ENCODE assay signal across 25 mouse cellular contexts in genomic region chr17:71337546-71337945, GRCm38 (mm10). TPM values are rescaled to one million over a fixed set of nuclear protein-coding genes. Genes with fewer than 3 reads are reported as not detected.
A peak's percentile ranks its signal among the peaks of the same experiment; 100 is the strongest.
DNase-seq lines count a peak whose midpoint lies in the region; ATAC-seq and TF ChIP-seq lines count a peak whose summit lies in the region.
"Had no signal": no experiment of that assay in that cellular context is flagged by ENCODE, and none has a peak within 500 bp of the region (broad histone marks: within the 10 kb centered on the region; RNA-seq: fewer than 3 reads in every experiment).

No protein-coding gene starts in this region.

- H3K4me1 ChIP-seq in midbrain, embryonic 11.5 days (ENCODE audit: control insufficient read depth, insufficient read depth, low read length) = no peaks in the 10 kb centered on the region
- H3K4me1 ChIP-seq in midbrain, embryonic 16.5 days (ENCODE audit: control insufficient read depth, insufficient read depth, low read length) = no peaks in the 10 kb centered on the region
- no peaks in the 10 kb centered on the region for H3K4me1 ChIP-seq in intestine, postnatal 0 days (replicated peaks; ENCODE audit: control insufficient read depth, insufficient read depth, low read length)
- H3K4me1 ChIP-seq: embryonic facial prominence, embryonic 12.5 days; embryonic facial prominence, embryonic 15.5 days; hindbrain, embryonic 10.5 days; hindbrain, embryonic 13.5 days had no signal

- intact Hi-C loops in heart, postnatal 36 days (cut with DNase I) = no loop called here

- no peak for ATAC-seq in midbrain, embryonic 11.5 days (ENCODE audit: low FRiP score)
- ATAC-seq in midbrain, embryonic 16.5 days = no peak
- ATAC-seq in common myeloid progenitor, adult 5-6 weeks (replicated peaks; ENCODE audit: low read depth, poor library complexity, severe bottlenecking) = peak; percentile 88
- ATAC-seq in megakaryocyte, adult 5-6 weeks (ENCODE audit: poor library complexity, severe bottlenecking) = peak; percentile 90
- peak; percentile 57; the same call in 1 of the 2 replicates for ATAC-seq in monocyte, adult 5-6 weeks (replicated peaks; ENCODE audit: insufficient number of reproducible peaks, low FRiP score, low TSS enrichment, poor library complexity, severe bottlenecking)
- no peak for ATAC-seq in intestine, postnatal 0 days
- ATAC-seq: activated CD4-positive, CD25-positive, alpha-beta regulatory T cell, adult 4 months; forebrain, embryonic 14.5 days; forebrain, postnatal 0 days; hindbrain, embryonic 16.5 days had no signal

- WGBS in midbrain, embryonic 11.5 days = 87% methylated on average over 9 of the region's 9 CpGs
- 97% methylated on average over 9 of the region's 9 CpGs for WGBS in midbrain, embryonic 16.5 days
- WGBS in intestine, postnatal 0 days = 91% methylated on average over 9 of the region's 9 CpGs

- TF ChIP-seq CTCF in intestine, postnatal 0 days (IDR thresholded peaks at IDR 0.05; ENCODE audit: low read depth) = no peak

- no peak overlapping the region for H3K27ac ChIP-seq in midbrain, embryonic 11.5 days (ENCODE audit: low read depth, low read length)
- H3K27ac ChIP-seq in midbrain, embryonic 16.5 days (ENCODE audit: low read length) = no peak overlapping the region
- H3K27ac ChIP-seq in intestine, postnatal 0 days (ENCODE audit: low read depth, low read length) = no peak overlapping the region
- H3K27ac ChIP-seq: embryonic facial prominence, embryonic 12.5 days; embryonic facial prominence, embryonic 15.5 days; gastrocnemius, adult 2 months; heart, adult 2 months; heart, embryonic 10.5 days; hindbrain, embryonic 10.5 days; hindbrain, embryonic 13.5 days had no signal

- peak; percentile 82 for DNase-seq in midbrain, embryonic 11.5 days (ENCODE audit: low spot score, missing footprints)
- no peak for DNase-seq in cerebellum, postnatal 36 days
- DNase-seq in heart, postnatal 36 days = no peak
- DNase-seq: adrenal gland, adult 8-10 months; adrenal gland, postnatal 25 days; cerebellum, adult 11 months; cerebellum, adult 2 months; cerebellum, adult 9-11 months; forebrain, postnatal 0 days; gastrocnemius, adult 2 months; gastrocnemius, postnatal 14 days; heart, adult 2 months had no signal

- no peak overlapping the region for H3K4me2 ChIP-seq in midbrain, embryonic 11.5 days
- H3K4me2 ChIP-seq in midbrain, embryonic 16.5 days (ENCODE audit: low read length) = no peak overlapping the region
- no peak overlapping the region for H3K4me2 ChIP-seq in intestine, postnatal 0 days (replicated peaks; ENCODE audit: low read depth)
- H3K4me2 ChIP-seq: embryonic facial prominence, embryonic 12.5 days; embryonic facial prominence, embryonic 15.5 days; hindbrain, embryonic 13.5 days had no signal

- no peaks in the 10 kb centered on the region for H3K27me3 ChIP-seq in midbrain, embryonic 11.5 days (ENCODE audit: control insufficient read depth, insufficient read depth, low read length)
- H3K27me3 ChIP-seq in midbrain, embryonic 16.5 days (ENCODE audit: control insufficient read depth, insufficient read depth, low read depth, low read length) = no peaks in the 10 kb centered on the region
- H3K27me3 ChIP-seq in intestine, postnatal 0 days (replicated peaks; ENCODE audit: control insufficient read depth, insufficient read depth, low read length) = no peaks in the 10 kb centered on the region
- H3K27me3 ChIP-seq: embryonic facial prominence, embryonic 12.5 days; embryonic facial prominence, embryonic 15.5 days; hindbrain, embryonic 13.5 days had no signal

- H3K9me3 ChIP-seq in midbrain, embryonic 11.5 days (ENCODE audit: control insufficient read depth, low read length) = no peaks in the 10 kb centered on the region
- no peaks in the 10 kb centered on the region for H3K9me3 ChIP-seq in midbrain, embryonic 16.5 days (replicated peaks; ENCODE audit: control insufficient read depth, low read length, poor library complexity, severe bottlenecking)
- no peaks in the 10 kb centered on the region for H3K9me3 ChIP-seq in intestine, postnatal 0 days (ENCODE audit: control insufficient read depth)
- H3K9me3 ChIP-seq: embryonic facial prominence, embryonic 12.5 days; embryonic facial prominence, embryonic 15.5 days; heart, embryonic 10.5 days; hindbrain, embryonic 10.5 days; hindbrain, embryonic 13.5 days had no signal

- H3K9ac ChIP-seq in midbrain, embryonic 11.5 days (ENCODE audit: low read length) = no peak overlapping the region
- H3K9ac ChIP-seq in midbrain, embryonic 16.5 days (ENCODE audit: low read depth, low read length) = no peak overlapping the region
- H3K9ac ChIP-seq in intestine, postnatal 0 days (ENCODE audit: low read depth, low read length) = no peak overlapping the region
- H3K9ac ChIP-seq: embryonic facial prominence, embryonic 12.5 days; embryonic facial prominence, embryonic 15.5 days; forebrain, postnatal 0 days; hindbrain, embryonic 13.5 days had no signal

- H3K4me3 ChIP-seq in midbrain, embryonic 11.5 days (ENCODE audit: low read depth, low read length) = no peak overlapping the region
- H3K4me3 ChIP-seq in midbrain, embryonic 16.5 days (ENCODE audit: low read depth, low read length) = no peak overlapping the region
- H3K4me3 ChIP-seq in intestine, postnatal 0 days (ENCODE audit: low read depth, low read length) = no peak overlapping the region
- H3K4me3 ChIP-seq: embryonic facial prominence, embryonic 12.5 days; embryonic facial prominence, embryonic 15.5 days; gastrocnemius, adult 2 months; heart, adult 2 months; heart, embryonic 10.5 days; hindbrain, embryonic 10.5 days; hindbrain, embryonic 13.5 days had no signal

- H3K36me3 ChIP-seq in midbrain, embryonic 11.5 days (ENCODE audit: control insufficient read depth, insufficient read depth, low read length) = no peaks in the 10 kb centered on the region
- H3K36me3 ChIP-seq in midbrain, embryonic 16.5 days (ENCODE audit: control insufficient read depth, insufficient read depth, low read length) = no peaks in the 10 kb centered on the region
- no peaks in the 10 kb centered on the region; the same call in 1 of the 2 replicates for H3K36me3 ChIP-seq in intestine, postnatal 0 days (ENCODE audit: control insufficient read depth, insufficient read depth)
- H3K36me3 ChIP-seq: embryonic facial prominence, embryonic 15.5 days had no signal

RNA-seq across cellular contexts. Expression of gene Emilin2, which starts 25.8 kb away (rescaled TPM):
- 10.2 and 11.8 TPM in 2 replicates for polyA plus RNA-seq in midbrain, embryonic 11.5 days (2014; fragmentation: Nextera tagmentation; extraction: Ambion mirVana)
- 1.0 and 1.4 TPM in 2 replicates for polyA plus RNA-seq in midbrain, embryonic 16.5 days (2015; fragmentation: Nextera tagmentation; extraction: Ambion mirVana)
- 36.8 and 41.2 TPM in 2 replicates for total RNA-seq in common myeloid progenitor, adult 5-6 weeks (2017)
- 152 and 159 TPM in 2 replicates for total RNA-seq in megakaryocyte, adult 5-6 weeks (2015)
- 244 and 250 TPM in 2 replicates for total RNA-seq in megakaryocyte, adult 5-6 weeks (2017)
- 184 to 329 TPM (median 319 TPM) in 3 replicates for total RNA-seq in monocyte, adult 5-6 weeks (2017)
- total RNA-seq in heart, postnatal 36 days (2021) = 10 to 100 TPM; 53.7 to 67.6 TPM
- 0.82 and 1.7 TPM in 2 replicates for polyA plus RNA-seq in intestine, postnatal 0 days (2015; fragmentation: Nextera tagmentation; extraction: Ambion mirVana)

Comparison
In these comparisons a context has a peak if more than half of its experiments do, and no peak if none do; other contexts are left out.
1. ATAC-seq: peak in common myeloid progenitor, adult 5-6 weeks (single experiment), megakaryocyte, adult 5-6 weeks (single experiment) and monocyte, adult 5-6 weeks (single experiment); none in midbrain, embryonic 11.5 days (single experiment), midbrain, embryonic 16.5 days (single experiment) and intestine, postnatal 0 days (single experiment).